Mouse (Mus musculus): ENCODE measurements around the gene Nuak1.

Gene Nuak1

GRCm38 (mm10) chr10:84377956-84378355 is 62.4 kb downstream of the Nuak1 start:
- no peak for DNase-seq

GRCm38 (mm10) chr10:84376346-84376745 is 64.1 kb downstream of the Nuak1 start:
- DNase-seq = no peak

GRCm38 (mm10) chr10:84374996-84375395 is 65.4 kb downstream of the Nuak1 start:
- no peak for DNase-seq

GRCm38 (mm10) chr10:84373476-84373875 is 66.9 kb downstream of the Nuak1 start:
- no peak for DNase-seq

- no peak for DNase-seq
Observed at GRCm38 (mm10) chr10:84372161-84373095, 68.0 kb downstream of the Nuak1 start.

GRCm38 (mm10) chr10:84371681-84372160 is 68.7 kb downstream of the Nuak1 start:
- DNase-seq = no peak

GRCm38 (mm10) chr10:84371230-84371629 is 69.2 kb downstream of the Nuak1 start:
- DNase-seq = no peak

GRCm38 (mm10) chr10:84369646-84370314 is 70.6 kb downstream of the Nuak1 start:
- no peak for DNase-seq

- no peak for DNase-seq
Observed at GRCm38 (mm10) chr10:84368185-84368584, 72.2 kb downstream of the Nuak1 start.

GRCm38 (mm10) chr10:84365166-84365865 is 75.1 kb downstream of the Nuak1 start:
- DNase-seq = peak; percentile 79

GRCm38 (mm10) chr10:84363833-84364232 is 76.6 kb downstream of the Nuak1 start:
- no peak for DNase-seq

GRCm38 (mm10) chr10:84360953-84361352 is 79.4 kb downstream of the Nuak1 start:
- no peak for DNase-seq

GRCm38 (mm10) chr10:84360391-84360790 is 80.0 kb downstream of the Nuak1 start:
- no peak for DNase-seq

- DNase-seq = no peak
Observed at GRCm38 (mm10) chr10:84358738-84359120, 81.7 kb downstream of the Nuak1 start.

- no peak for DNase-seq
Observed at GRCm38 (mm10) chr10:84357997-84358737, 82.2 kb downstream of the Nuak1 start.

GRCm38 (mm10) chr10:84357593-84357992 is 82.8 kb downstream of the Nuak1 start:
- DNase-seq = no peak

GRCm38 (mm10) chr10:84354323-84354722 is 86.1 kb downstream of the Nuak1 start:
- DNase-seq = no peak

- no peak for DNase-seq
Observed at GRCm38 (mm10) chr10:84345730-84346129, 94.7 kb downstream of the Nuak1 start.

- no peak for DNase-seq
Observed at GRCm38 (mm10) chr10:84343536-84343935, 96.9 kb downstream of the Nuak1 start.

GRCm38 (mm10) chr10:84339456-84339855 is 100.9 kb downstream of the Nuak1 start:
- DNase-seq = no peak

GRCm38 (mm10) chr10:84338752-84339151 is 101.6 kb downstream of the Nuak1 start:
- DNase-seq = peak; percentile 73

GRCm38 (mm10) chr10:84335441-84335840 is 105.0 kb downstream of the Nuak1 start:
- DNase-seq = peak; percentile 71
